Mouse (Mus musculus): Measurements from ENCODE around the gene Capn7. TPM values are rescaled to one million over a fixed set of nuclear protein-coding genes. Genes with fewer than 3 reads are reported as not detected.

The Capn7 gene
- total and polyA plus RNA-seq, 3 experiments, result 12.7 to 53.5 (median 37.3) TPM

DNA sequence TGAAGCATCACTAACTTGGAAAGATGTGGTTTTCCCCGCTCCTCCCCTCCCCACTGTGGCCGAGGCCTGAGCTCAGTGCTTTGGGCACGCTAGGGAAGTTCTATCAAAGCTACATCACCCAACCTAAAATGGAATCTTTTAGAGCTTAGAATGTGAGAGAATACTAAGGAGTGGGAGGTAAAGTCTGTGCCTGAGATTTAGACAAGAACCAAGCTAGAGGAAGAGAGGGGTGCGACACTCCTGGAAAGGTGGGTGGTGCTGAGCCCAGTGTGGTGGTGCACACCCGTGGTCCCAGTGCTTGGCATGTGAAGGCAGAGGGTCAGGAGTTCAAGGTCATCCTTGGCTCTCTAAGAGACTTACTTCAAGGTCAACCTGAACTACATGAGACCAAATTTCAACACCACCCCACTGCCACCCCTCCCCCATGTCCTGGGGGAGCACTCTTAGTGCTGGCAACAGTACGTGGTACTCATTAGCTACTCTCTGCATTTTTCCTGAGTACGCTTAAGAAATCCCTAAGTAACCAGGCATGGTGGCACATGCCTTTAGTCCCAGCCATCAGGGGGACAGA, 59.3 kb downstream of the Capn7 start:
- no peak for DNase-seq

DNA sequence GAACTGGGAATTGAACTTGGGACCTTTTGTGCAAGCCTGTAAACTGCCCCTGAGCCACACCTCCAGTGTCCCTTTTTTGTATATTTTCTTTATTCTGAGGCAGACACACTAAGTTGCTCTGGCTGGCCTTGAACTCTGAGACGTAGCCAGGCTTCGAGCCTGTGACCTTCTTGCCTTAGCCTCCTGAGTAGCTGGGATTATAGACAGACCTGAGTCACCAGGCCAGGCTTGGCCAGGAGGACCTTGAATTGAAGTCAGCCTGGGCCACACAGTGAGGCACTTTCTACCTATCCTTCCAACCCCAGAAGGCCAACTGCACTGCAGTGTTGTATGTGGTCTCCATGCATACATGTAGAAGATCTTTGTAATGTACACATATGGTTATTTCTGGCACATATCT, 60.0 kb downstream of the Capn7 start:
- DNase-seq, result peak; percentile 80

DNA sequence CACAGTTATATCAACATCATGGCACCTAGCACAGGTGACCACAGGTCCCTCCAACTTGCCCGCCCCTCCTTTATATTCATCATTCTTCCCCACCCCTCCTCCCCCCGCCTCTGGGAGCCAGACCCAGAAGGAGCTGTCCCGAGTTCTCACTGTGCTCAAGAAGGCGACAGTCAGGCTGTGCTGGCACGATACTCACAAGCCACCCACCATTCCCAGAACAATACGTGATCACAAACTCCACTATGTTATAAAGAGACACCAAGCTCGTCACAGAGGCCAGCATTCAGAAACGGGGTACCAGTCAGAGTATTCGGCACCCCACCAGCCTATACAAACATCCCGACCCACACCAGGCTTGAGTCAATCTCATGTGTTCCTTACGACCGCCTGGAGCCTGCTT, 60.9 kb downstream of the Capn7 start:
- DNase-seq, result no peak

DNA sequence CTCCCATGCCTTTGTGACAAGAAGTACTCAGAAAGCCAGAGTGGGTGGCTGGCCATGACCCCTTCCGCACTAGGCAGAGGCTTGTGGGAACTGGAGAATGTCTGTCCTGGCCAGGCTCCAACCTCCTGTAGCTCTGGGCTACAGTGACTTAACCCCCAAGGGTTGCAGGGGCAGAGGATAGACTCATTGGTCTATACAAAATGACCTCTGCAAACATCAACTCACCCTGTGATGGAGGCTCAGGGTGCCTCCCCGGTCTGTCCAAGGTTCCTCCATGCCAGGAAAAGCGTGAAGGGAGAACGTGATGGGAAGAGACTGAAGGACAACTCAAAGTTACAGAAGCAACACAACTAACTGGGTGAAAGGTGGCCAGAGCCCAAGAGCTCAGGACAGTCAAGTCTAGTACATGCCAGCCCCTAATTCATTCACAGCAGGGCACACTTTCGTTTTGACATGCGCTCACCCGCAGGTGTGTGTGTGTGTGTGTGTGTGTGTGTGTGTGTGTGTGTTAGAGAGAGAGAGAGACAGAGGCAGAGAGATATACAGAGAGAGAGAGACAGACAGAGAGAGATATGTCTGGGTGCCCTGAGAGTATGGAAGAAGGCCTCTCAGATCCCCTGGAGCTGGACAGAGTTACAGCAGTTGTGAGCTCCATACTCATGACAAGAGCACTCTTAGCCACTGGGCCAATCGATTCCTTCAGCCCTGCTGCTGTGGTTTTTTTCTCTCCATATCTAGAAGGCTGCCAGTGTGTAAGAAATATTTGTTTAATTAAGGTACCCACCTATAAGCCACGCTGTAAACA, 61.6 kb downstream of the Capn7 start:
- peak; percentile 83 for DNase-seq

DNA sequence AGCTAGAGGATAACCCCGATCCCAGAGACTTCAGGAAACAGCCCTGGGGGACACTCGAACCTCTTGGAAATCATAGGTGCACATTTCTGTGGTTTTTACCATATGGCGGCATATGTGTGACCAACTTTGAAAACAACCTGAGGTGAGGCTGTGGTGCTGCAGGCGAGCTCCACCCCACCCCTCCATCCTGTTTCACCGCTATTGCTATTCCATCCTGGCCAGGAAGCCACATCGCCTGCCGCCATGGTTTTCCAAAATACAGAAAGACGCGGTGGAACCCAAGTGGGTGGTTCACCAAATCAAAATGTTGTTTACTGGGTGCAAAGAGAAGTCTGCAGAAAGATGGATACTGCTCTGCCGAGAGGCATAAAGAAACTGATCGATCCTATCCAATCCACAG, 62.4 kb downstream of the Capn7 start:
- no peak for DNase-seq

DNA sequence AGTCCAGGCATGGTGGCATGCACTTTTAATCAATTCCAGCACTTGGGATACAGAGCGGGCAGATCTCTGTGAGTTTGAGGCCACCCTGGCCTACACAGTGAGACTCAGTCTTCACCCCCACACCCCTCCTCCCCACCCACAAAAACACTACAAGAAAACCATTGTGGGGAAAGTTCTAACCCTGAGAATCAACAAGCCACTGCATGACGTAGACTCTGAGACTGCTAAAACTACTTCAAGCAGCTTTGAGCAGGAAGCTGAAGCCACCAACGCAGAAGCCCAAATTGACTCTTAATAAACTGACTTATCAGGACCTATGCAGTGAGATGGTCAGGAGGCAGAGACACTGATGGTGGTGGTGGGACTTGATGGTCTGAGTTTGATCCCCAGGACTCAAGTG, 62.8 kb downstream of the Capn7 start:
- no peak for DNase-seq

DNA sequence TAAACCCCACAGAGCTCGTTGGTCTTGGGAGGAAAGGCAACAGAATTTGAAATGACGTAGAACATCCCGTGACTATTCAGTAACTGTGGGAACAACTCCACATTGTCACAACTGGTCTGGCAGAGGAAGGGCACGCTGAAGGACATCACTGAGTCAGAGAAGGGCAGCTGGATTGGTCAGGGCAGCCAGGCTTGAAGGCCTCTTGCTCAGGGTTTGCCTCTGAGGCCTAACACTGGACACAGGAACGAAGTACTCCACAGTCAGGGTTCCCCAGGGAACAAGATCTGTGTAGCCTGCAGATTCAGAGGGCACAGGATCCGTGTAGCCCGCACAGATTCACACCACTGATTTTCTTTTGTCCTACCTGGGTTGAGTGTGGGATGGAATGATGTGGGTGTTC, 63.8 kb downstream of the Capn7 start:
- peak; percentile 89 for DNase-seq

DNA sequence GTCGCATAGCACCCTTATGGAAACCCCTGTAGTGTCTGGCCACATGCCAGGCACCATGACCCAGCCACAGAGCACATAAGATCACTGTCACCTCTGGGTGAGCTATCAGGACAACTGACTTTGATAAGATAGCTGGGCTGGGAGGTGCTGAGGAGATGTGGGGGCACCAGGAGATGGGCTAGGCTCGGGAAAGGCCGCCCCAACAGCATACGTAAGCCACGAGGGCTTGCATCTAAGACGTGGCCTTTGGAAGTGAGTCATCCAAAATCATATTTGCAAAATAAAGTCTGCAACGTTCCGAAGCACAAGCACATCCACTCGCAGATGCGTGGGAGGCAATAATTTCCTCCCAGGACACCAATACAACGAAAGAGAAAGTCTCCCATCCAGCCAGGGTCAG, 64.5 kb downstream of the Capn7 start:
- DNase-seq, result peak; percentile 80

DNA sequence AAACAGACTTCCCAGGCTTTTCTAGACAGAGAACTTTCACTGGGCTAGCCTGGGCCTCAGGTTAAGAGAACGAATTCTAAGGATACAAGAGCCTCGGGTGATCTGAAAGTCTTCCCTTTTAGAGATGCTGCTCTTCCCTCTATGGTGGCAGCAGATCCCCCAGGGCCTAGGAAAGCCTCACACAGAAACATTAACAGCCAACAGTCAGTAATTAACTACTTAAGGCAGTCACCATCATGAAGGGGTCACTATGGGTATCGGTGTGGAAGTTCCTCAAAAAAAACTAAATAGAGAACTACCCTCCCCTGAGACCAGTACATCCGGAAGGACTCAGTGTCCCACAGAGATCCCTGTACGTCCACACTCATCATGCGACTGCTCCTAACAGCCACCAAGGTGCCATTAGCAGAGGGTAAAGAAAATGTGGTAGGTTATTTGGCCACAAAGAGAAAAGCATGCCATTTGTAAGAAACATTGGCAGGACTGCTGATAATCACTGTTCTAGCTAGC, 65.5 kb downstream of the Capn7 start:
- DNase-seq, result no peak

DNA sequence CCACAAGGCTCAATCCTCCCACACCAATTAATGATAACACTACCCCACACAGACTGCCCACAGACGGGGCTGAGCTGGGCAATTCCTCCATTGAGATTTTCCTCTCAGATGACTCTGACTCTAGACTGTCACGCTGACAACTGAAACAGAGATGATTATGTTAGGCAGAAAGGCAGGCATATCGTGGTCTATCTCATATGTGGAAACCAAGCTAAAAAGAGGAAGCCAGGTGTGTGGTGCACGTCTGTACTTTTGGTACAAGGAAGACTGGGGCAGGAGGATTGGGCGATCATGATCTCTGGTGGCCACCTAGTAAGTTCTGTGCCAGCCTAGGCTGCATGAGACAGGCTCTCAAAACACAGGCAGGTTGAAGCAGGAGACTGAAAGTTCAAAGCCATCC, 66.3 kb downstream of the Capn7 start:
- no peak for DNase-seq

DNA sequence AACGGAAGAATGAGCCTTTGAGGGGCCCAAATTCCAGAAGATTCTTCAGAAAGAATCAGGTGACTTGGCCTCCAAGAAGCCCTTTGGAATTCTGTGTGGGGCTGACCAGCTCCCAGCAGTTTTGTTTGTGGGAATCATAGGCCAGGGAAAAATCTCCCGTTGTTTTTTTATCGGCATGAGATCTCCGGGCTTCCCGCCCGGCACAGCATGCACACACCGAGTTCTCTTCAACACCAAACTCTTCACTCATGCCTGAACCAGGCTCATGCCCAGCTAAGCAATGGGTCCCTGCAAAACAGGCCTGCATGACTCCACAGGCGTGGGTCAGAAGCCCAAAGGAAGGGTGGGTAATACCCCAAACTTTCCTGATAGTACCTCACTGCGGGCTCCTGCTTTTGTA, 67.1 kb downstream of the Capn7 start:
- no peak for DNase-seq

DNA sequence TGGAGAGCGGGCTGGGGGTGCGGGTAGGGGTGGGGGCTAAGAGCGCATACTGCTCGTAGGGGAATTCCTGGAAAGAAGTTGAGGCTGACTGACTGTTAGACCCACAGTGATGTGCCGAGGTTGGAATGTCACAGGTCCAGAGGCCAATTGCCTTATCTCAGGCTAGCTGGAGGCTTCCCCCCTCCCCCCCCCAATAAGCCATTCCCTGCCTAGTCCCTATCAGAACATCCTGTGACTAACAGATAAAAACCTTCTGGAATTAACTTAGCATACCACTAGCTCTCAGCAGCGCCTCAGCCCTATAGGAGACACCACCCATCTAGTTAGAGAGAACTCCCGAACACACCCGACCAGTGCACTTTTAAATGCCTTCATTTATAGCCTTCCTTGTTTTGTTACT, 67.6 kb downstream of the Capn7 start:
- no peak for DNase-seq

DNA sequence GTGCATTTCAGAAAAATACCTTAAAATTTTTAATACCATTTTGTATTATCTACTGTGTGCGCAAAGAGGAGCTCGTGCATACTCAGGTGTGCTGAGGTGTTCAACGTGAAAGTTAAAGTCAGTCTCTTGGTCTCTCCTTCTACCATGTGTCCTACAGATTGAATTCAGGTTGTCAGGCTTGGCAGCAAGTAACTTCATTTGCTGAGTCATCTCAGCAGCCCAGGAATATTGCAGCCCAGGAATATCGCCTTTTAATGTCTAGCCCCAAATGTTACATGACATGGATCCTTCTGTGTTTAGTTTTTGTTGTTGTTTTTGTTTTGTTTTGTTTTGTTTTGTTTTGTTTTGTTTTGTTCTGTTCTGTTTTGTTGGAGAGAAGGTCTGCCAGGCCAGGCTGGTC, 68.2 kb downstream of the Capn7 start:
- DNase-seq, result no peak

DNA sequence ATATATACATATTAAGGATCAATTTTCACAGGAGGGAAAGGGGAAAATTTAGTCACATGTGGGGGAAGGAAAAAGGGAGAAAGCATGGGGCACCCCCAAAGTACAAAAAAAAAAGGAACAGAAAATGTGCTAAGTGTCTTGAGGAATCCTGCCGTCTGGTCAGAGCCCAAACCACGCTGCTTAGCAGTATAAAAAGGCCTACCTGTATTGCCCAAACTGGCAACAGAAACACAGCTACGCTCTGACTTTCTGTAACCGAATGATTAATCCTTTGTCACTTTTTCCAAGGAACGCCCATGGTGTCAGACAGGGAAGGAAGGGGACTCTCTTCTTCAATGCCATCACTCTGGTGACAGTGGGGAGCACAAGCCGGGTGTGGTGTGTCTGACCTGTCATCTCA, 69.2 kb downstream of the Capn7 start:
- peak; percentile 38 for DNase-seq

DNA sequence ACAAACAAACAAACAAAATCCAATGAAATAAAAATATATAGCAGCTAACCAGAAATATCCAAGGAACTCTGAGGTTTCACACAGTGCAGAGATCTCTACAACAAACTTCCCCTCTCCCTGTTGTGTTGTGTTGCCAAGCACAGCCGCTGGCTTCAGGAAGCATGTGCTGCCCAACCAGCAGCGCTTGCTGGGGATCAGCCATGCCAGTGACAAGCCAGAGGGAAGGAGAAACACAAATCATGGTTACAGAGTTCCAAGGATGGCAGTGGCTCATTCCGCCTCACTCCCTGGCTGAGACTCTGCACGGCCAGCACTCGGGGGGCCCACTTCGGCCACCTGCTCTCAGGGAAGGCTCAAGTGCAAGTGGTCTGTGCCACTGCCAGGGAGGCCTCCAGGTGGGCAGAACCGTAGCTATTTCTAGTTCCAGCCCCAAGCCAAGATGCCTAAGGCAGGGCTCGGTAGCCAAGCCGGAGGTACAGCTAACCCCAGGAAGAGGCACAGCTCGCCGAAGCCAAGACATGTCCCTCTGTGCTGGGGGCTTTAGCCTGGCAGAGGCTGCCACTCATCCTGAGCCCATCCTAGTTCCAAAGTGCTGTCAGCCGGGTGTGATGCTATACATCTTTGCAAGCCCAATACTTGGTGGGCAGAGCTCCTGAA, 69.8 kb downstream of the Capn7 start:
- DNase-seq, result peak; percentile 62

DNA sequence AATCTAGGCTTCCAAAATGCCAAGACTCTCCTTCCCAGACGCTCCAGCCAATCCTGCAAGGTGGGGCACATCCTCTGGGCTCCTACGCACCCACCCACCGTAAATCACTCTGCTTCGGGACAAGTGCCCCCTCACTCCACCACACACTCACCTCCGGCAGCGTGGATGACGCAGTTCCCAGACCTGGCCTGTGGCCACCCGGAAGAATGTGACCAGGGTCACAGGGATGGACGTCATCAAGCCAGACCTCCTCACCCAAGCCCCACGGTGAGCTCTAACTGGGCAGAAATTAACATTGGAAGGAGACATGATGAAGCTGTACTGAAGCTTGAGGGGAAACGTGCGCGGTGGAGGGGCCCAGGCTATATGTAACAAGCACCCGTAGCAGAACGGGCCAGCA, 70.8 kb downstream of the Capn7 start:
- peak; percentile 89 for DNase-seq

DNA sequence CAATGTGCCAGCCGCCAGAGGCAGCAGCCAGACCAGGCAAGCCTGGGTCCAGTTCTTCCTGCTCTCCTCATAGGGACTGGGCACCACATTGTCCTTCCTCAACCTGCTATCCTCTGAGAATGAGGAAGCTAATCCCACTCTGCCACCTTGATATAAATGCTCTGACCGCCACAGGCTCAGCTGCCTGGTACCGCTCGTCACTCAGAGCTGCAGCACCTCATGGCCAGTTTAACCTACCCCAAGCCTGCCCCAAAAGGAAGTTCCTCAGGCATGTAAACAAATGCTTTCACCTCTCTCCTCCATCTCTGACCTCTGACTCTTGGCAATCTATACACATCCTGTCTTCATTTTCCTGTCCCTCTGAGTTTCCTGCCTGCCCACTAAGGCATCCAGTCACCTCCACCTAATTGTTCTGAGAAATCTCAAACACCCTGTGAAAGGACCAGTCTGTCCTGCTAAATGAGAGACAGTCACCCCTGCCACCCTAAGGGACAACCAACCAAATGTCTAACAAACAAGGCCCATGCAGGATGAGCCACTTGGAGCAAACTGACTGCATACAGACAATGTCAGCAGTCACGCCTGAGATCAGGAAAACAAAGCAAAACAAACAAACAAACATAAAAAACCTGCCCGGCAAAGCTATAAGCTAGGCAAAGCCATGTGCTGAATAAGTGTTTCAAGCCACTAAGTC, 71.6 kb downstream of the Capn7 start:
- DNase-seq, result peak; percentile 58

DNA sequence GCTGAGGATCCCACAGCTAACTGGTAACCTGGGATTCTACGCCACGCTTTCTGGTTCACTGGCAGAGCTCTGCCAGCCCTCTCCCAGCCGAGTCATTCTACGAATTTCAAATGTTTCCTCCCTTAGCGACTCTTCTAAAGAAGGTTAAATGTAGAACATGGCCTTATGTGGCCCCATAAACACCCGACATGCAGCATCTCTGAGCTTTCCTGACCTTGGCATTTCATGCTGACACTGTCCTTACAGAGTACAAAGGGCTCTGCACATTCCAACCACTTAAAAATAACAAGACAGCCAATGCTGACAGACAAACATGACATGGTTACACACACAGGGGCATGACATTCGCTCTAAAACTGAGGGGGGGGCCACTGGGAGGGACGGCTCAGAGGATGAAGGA, 72.2 kb downstream of the Capn7 start:
- peak; percentile 69 for DNase-seq

DNA sequence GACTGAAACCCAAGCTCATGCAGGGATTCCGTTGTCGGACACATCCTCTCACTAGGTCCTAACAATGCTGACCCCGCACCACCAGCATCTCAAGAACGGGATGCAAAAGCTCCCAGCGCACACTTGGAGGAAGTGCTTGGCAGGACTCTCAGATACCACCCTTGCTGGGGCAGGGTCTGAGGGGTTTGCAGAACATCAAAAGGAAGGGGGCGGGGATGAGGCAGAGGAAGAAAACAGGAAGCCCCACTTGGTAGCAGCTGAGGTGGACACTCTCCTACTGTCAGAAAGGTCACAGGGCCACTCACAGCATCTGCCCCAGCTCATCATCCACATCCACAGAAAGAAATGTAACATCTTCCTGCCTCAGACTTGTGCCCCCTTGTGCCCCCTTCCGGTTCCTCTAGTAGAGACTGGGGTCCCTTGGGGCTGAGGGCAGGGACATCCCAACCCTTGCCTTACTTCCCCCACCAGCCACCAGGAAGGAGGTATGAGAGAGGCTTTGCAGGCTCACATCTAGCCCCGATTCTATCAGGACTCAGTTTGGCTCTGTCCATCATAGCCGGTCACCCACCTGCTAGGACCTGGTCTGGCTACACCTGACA, 73.8 kb downstream of the Capn7 start:
- no peak for DNase-seq

DNA sequence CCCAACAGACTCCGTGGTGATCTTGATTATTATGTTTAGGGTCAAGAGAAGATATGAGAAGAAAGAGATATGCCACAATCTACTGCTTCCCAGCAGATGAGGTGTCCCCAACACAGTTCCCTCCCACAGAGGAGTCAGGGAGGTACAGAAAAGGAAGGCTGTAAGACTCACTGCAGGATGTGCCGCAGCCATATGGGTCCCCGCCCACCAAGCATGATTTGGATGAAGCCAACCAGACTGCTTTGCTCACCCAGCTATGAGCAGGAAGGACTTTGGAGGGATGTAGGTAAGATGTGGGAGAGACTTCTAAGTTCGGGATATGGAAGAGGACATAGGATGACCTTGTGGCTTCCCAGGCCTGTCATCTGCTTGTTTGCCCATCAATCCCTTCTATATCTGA, 74.3 kb downstream of the Capn7 start:
- DNase-seq, result no peak

DNA sequence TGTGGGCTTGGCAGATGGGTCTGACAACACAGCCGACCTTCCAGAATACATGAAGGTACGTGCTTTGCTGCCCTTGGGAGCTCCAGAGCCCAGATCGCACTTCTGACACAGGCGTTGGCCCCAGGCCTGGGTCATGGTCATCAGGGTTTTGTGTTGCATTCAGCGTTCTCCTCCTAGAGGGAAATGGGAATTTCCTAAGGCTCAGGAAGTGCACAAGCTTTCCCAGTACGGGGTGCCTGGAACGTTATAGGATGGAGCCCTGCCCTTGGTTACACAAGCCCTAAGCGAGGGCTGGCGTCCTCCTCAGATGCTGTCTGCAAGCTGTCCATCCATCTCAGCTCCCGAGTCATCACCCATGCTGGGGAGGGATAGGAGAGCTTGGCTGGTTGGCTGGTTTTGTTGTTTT, 76.2 kb downstream of the Capn7 start:
- peak; percentile 74 for DNase-seq

DNA sequence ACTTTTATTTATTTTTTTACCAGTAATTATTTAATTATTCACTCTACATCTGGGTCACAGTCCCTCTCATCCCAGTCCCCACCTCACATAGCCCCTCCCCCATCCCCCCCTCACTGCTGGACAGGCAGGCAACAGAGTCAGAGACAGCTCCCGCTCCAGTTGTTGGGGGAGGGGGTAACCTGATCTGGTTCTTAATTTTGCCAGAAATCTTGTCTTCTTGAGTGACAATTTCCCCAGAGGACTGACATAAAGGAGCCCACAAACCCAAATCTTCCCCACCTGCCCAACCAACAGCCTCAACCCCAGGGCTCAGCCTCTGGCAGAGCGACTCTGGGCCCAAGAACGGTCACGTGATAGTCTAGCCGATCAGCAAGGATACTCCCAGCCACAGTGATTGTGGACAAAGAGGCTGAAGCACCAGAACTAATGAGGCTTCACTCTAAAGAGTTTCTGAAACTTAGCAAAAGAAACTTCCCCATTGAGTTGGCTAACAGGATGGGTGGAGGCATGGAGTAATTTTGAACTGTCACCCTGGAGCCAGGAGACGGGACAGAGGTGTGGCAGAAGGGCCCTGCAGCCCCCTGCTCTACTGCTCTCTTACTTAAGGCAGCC, 77.1 kb downstream of the Capn7 start:
- peak; percentile 28 for DNase-seq
